Mouse (Mus musculus): ENCODE data around the gene Tspan18. TPM values are rescaled to one million over a fixed set of nuclear protein-coding genes. Genes with fewer than 3 reads are reported as not detected.

The Tspan18 gene
- polyA plus RNA-seq (2014; fragmentation: Nextera tagmentation; extraction: Ambion mirVana) = 61.0 and 71.4 TPM in 2 replicates

DNA sequence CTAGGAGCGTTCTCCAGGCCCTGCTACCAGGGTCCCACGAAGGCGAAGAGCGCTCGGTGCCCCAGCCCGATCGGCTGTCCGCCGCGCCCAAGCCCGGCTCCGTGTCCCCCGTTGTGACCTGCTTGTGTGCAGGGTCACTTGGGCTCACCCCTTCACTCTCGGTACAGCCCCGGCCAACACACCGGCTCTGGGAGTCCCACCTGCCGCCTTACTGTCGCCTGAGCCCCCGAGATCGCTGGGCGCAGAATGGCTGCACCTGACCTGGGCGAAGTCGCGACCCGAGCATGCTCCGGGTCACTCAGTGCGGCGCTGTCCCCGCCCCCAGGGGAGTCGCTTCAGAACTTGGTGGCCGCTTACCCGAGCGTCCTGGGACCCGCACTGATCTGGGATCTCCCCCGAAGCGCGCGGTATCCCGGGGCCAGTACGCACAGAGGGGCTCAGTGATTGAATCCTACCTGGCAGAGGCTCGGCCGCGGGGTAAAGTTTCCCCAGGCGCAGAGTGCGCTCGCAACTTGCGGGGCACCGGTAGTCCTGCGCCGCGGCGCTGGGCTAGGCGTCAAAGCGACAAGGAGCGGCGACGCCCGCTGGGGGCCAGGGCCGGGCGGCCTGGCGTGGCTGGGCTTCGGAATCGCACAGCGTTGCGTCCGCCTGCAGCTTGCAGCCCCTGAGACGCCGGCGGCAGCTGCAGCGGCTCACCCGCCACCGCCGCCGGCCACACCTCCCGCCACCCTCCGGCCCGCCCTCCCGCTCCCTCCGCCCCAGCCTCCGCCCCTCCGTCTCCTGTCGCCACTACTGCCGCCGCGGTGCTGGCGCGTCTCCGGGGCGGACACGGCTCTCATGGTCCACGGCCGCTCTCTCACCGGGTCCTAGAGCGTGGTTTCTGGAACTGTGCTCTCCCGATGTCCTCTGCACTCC, at the start of gene Tspan18:
Gene Tspan18 (minus strand): TSS at position 689 of the 915 bp plus-strand sequence.
- under 1% methylated on average over 90 of the region's 95 CpGs for WGBS
- ATAC-seq (ENCODE audit: low FRiP score) = peak; percentile 86
- Histone ChIP-seq H3K27me3 (ENCODE audit: control insufficient read depth, insufficient read depth, low read length) (no peaks in the 10 kb centered on the region), H3K9me3 (ENCODE audit: control insufficient read depth, low read length) (no peaks in the 10 kb centered on the region), H3K9ac (ENCODE audit: low read depth, low read length) (peak within 1 kb of the TSS; percentile 88), H3K4me1 (replicated peaks; ENCODE audit: control insufficient read depth, insufficient read depth, low read length) (peaks cover 7% of the 10 kb centered on the region), H3K4me3 (ENCODE audit: low read depth, low read length) (peak within 1 kb of the TSS; percentile 81), H3K27ac (ENCODE audit: low read depth, low read length) (peak within 1 kb of the TSS; percentile 85), H3K36me3 (ENCODE audit: control insufficient read depth, insufficient read depth, low read length) (peaks cover 2% of the 10 kb centered on the region; the same call in 1 of the 2 replicates), H3K4me2 (replicated peaks; ENCODE audit: low read depth, low read length) (peak within 1 kb of the TSS; percentile 93)
- peak; percentile 87 for DNase-seq (ENCODE audit: low spot score)

DNA sequence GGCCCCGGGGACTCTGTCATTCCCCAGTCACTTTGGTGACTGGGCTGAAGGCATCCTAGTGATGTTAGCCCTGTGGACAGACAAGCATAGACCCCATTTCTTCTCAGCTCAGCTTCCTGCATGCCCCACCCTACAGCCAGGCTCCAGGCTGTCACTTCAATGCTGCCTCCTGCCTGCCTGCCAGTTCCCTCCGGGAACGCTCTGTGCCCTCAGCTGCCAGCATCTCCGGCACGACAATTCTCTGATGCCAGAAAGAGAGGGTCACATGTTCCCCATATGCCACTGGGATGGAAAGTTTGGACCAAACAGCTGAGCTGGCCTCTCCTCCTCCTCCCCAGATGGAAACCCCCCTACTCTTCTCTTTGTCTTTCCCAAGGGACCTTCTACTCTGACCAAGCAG, 49.5 kb upstream of the Tspan18 start:
- DNase-seq (ENCODE audit: low spot score) (no peak), ATAC-seq (ENCODE audit: low FRiP score) (no peak)
- Histone ChIP-seq H3K27me3 (ENCODE audit: control insufficient read depth, insufficient read depth, low read length) (no peaks in the 10 kb centered on the region), H3K9ac (ENCODE audit: low read depth, low read length) (no peak overlapping the region), H3K4me3 (ENCODE audit: low read depth, low read length) (no peak overlapping the region), H3K4me1 (replicated peaks; ENCODE audit: control insufficient read depth, insufficient read depth, low read length) (no peaks in the 10 kb centered on the region), H3K4me2 (replicated peaks; ENCODE audit: low read depth, low read length) (no peak overlapping the region), H3K36me3 (ENCODE audit: control insufficient read depth, insufficient read depth, low read length) (no peaks in the 10 kb centered on the region), H3K9me3 (ENCODE audit: control insufficient read depth, low read length) (no peaks in the 10 kb centered on the region), H3K27ac (ENCODE audit: low read depth, low read length) (no peak overlapping the region)
- 83% methylated on average over 5 of the region's 5 CpGs for WGBS

DNA sequence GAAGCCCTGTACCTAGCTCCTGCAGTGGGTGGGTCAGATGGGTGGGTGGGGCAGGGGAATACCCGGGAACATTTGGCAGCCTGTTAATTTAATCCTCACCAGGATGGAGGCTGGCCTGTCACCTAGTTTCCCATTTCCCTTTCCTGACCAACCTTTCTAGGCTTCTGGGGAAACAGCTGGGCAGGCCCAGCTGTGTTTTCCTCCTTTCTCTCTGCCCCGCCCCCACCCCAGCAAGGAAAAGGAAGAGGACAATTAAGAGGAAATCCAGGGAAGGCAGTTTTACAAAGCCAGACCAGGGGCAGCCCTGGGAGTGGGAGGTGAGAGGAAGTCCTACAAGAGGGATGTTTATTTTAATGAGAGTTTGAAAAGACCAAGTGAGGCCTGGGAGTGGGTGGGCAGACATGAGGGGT, 46.4 kb upstream of the Tspan18 start:
- H3K4me1 ChIP-seq (replicated peaks; ENCODE audit: control insufficient read depth, insufficient read depth, low read length) = no peaks in the 10 kb centered on the region
- H3K9me3 ChIP-seq (ENCODE audit: control insufficient read depth, low read length) = no peaks in the 10 kb centered on the region
- 31% methylated on average over 1 of the region's 2 CpGs for WGBS
- H3K4me2 ChIP-seq (replicated peaks; ENCODE audit: low read depth, low read length) = no peak overlapping the region
- DNase-seq (ENCODE audit: low spot score) (no peak), ATAC-seq (ENCODE audit: low FRiP score) (no peak)
- H3K9ac ChIP-seq (ENCODE audit: low read depth, low read length) = no peak overlapping the region
- no peak overlapping the region for H3K27ac ChIP-seq (ENCODE audit: low read depth, low read length)
- no peaks in the 10 kb centered on the region for H3K27me3 ChIP-seq (ENCODE audit: control insufficient read depth, insufficient read depth, low read length)
- H3K36me3 ChIP-seq (ENCODE audit: control insufficient read depth, insufficient read depth, low read length) = no peaks in the 10 kb centered on the region
- H3K4me3 ChIP-seq (ENCODE audit: low read depth, low read length) = no peak overlapping the region

DNA sequence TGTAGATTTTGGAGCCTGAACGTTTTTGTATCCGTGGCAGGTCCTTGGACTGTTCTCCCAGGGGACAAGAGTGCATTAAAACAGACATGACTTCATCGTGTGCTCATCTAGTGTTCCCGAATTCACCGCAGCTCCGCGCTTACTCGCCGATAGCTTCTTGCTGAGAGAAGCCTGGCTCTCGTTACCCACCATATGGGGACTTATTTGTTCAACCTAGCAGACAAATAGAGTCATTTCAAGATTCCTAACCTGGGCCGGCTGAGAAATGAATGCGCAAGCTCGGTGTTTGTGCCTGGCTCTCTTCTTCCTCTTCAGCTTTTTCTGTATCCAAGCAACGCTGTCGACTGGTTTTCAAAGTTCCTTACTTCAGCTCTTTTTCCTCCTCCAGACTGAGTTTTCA, 43.5 kb upstream of the Tspan18 start:
- Histone ChIP-seq H3K4me1 (replicated peaks; ENCODE audit: control insufficient read depth, insufficient read depth, low read length) (no peaks in the 10 kb centered on the region), H3K27me3 (ENCODE audit: control insufficient read depth, insufficient read depth, low read length) (no peaks in the 10 kb centered on the region), H3K27ac (ENCODE audit: low read depth, low read length) (no peak overlapping the region), H3K36me3 (ENCODE audit: control insufficient read depth, insufficient read depth, low read length) (no peaks in the 10 kb centered on the region), H3K4me2 (replicated peaks; ENCODE audit: low read depth, low read length) (no peak overlapping the region), H3K9ac (ENCODE audit: low read depth, low read length) (no peak overlapping the region), H3K9me3 (ENCODE audit: control insufficient read depth, low read length) (no peaks in the 10 kb centered on the region), H3K4me3 (ENCODE audit: low read depth, low read length) (no peak overlapping the region)
- ATAC-seq (ENCODE audit: low FRiP score) (no peak), DNase-seq (ENCODE audit: low spot score) (no peak)
- WGBS = 64% methylated on average over 15 of the region's 15 CpGs

DNA sequence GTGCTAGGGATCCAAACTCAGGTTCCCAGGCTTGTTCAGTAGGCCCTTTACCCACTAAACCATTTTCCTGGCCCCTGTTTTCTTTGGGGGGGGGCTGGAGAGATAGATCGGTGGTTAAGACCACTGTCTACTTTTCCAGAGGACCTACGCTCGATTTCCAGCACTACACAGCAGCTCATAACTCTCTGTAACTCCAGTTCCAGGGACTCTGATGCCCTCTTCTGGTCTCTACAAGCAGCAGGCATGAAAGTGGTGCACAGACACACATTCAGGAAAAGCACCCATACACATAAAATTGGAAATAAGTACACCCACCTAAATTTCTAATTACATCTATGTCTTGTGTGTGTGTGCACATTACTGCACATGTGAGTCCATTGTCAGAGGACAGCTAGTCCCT, 42.9 kb upstream of the Tspan18 start:
- H3K4me1 ChIP-seq (replicated peaks; ENCODE audit: control insufficient read depth, insufficient read depth, low read length) = no peaks in the 10 kb centered on the region
- WGBS = 99% methylated on average over 3 of the region's 3 CpGs
- no peak for ATAC-seq (ENCODE audit: low FRiP score)

DNA sequence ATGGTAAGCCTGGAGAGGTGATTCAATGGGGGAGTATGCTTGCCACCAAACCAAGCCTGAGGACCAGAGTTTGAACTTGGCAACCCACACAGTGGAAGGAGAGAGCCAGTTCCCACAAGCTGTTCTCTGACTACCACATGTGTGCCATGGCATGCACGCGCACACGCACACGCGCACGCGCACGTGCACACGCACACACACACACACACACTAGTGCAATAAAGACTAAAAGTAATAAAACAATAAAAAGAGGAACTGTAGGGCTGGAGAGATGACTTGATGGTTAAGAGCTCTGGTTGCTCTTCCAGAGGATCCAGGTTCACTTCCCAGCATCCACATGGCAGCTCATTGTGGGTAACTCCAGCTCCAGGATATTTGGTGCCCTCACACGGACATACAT, 38.6 kb upstream of the Tspan18 start:
- no peaks in the 10 kb centered on the region for H3K36me3 ChIP-seq (ENCODE audit: control insufficient read depth, insufficient read depth, low read length)
- DNase-seq (ENCODE audit: low spot score) (no peak), ATAC-seq (ENCODE audit: low FRiP score) (no peak)
- no peaks in the 10 kb centered on the region for H3K9me3 ChIP-seq (ENCODE audit: control insufficient read depth, low read length)
- WGBS = 88% methylated on average over 10 of the region's 10 CpGs
- H3K4me1 ChIP-seq (replicated peaks; ENCODE audit: control insufficient read depth, insufficient read depth, low read length) = peaks cover 4% of the 10 kb centered on the region; the same call in 1 of the 2 replicates
- H3K27me3 ChIP-seq (ENCODE audit: control insufficient read depth, insufficient read depth, low read length) = no peaks in the 10 kb centered on the region
- H3K4me3 ChIP-seq (ENCODE audit: low read depth, low read length) = no peak overlapping the region
- no peak overlapping the region for H3K27ac ChIP-seq (ENCODE audit: low read depth, low read length)
- no peak overlapping the region for H3K4me2 ChIP-seq (replicated peaks; ENCODE audit: low read depth, low read length)
- no peak overlapping the region for H3K9ac ChIP-seq (ENCODE audit: low read depth, low read length)

More for the DNA sequence above, 42.9 kb upstream of the Tspan18 start:
- H3K9me3 ChIP-seq (ENCODE audit: control insufficient read depth, low read length) = no peaks in the 10 kb centered on the region
- no peaks in the 10 kb centered on the region for H3K36me3 ChIP-seq (ENCODE audit: control insufficient read depth, insufficient read depth, low read length)
- H3K4me2 ChIP-seq (replicated peaks; ENCODE audit: low read depth, low read length) = no peak overlapping the region
- no peaks in the 10 kb centered on the region for H3K27me3 ChIP-seq (ENCODE audit: control insufficient read depth, insufficient read depth, low read length)
- no peak overlapping the region for H3K27ac ChIP-seq (ENCODE audit: low read depth, low read length)
- no peak overlapping the region for H3K9ac ChIP-seq (ENCODE audit: low read depth, low read length)
- H3K4me3 ChIP-seq (ENCODE audit: low read depth, low read length) = no peak overlapping the region
- DNase-seq (ENCODE audit: low spot score) = no peak

DNA sequence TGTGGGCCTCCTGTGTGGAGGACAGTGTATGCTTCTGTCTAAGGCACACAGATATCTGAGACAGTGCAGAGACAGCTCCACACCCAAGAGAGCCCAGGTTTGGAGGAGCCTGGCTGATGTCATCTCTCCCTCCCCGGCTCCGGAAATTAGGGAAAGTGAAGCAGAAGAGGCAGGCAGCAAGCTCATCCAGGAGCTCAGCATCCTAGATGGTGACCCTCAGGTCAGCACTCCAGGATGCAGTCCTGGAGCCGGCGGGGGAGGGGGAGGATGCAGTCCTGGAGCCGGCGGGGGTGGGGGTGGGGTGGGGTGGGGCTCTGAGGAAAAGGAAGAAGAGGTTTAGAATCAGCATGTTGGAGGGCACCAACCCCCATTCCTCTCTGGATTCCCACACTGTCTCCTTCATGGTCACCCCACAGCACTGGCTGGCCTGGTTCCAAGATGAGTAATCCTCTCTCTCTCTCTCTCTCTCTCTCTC, 37.8 kb upstream of the Tspan18 start:
- H3K27ac ChIP-seq (ENCODE audit: low read depth, low read length) = no peak overlapping the region
- DNase-seq (ENCODE audit: low spot score) (no peak), ATAC-seq (ENCODE audit: low FRiP score) (no peak)
- H3K9me3 ChIP-seq (ENCODE audit: control insufficient read depth, low read length) = no peaks in the 10 kb centered on the region
- H3K4me3 ChIP-seq (ENCODE audit: low read depth, low read length) = no peak overlapping the region
- 20% methylated on average over 6 of the region's 6 CpGs for WGBS
- no peak overlapping the region for H3K4me2 ChIP-seq (replicated peaks; ENCODE audit: low read depth, low read length)
- H3K36me3 ChIP-seq (ENCODE audit: control insufficient read depth, insufficient read depth, low read length) = no peaks in the 10 kb centered on the region
- H3K9ac ChIP-seq (ENCODE audit: low read depth, low read length) = no peak overlapping the region
- H3K27me3 ChIP-seq (ENCODE audit: control insufficient read depth, insufficient read depth, low read length) = no peaks in the 10 kb centered on the region
- peaks cover 4% of the 10 kb centered on the region; the same call in 1 of the 2 replicates for H3K4me1 ChIP-seq (replicated peaks; ENCODE audit: control insufficient read depth, insufficient read depth, low read length)

DNA sequence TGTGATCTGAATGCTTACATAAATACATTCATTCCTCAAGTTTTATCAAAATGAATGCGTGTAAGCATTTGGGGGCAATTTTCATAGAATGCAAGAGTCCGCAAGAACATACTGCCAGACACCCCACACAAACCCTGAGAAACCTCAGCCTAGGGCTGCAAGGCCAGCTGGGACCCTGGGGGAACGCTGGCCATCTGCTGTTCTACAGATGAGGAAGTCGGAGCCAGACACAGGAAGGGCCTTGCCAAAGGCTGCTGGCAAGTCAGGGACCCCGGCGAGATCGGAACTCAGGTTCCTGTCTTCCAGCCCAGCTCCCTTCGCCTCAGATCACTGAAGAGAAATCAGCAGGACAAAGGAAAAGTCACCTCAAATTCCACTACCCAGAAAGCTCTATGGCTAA, 34.6 kb upstream of the Tspan18 start:
- Histone ChIP-seq H3K4me3 (ENCODE audit: low read depth, low read length) (no peak overlapping the region), H3K27ac (ENCODE audit: low read depth, low read length) (no peak overlapping the region), H3K27me3 (ENCODE audit: control insufficient read depth, insufficient read depth, low read length) (no peaks in the 10 kb centered on the region), H3K36me3 (ENCODE audit: control insufficient read depth, insufficient read depth, low read length) (no peaks in the 10 kb centered on the region), H3K9ac (ENCODE audit: low read depth, low read length) (no peak overlapping the region), H3K4me1 (replicated peaks; ENCODE audit: control insufficient read depth, insufficient read depth, low read length) (peaks cover 4% of the 10 kb centered on the region; the same call in 1 of the 2 replicates), H3K4me2 (replicated peaks; ENCODE audit: low read depth, low read length) (no peak overlapping the region), H3K9me3 (ENCODE audit: control insufficient read depth, low read length) (no peaks in the 10 kb centered on the region)
- 80% methylated on average over 8 of the region's 8 CpGs for WGBS
- ATAC-seq (ENCODE audit: low FRiP score) (no peak), DNase-seq (ENCODE audit: low spot score) (peak; percentile 33)

Measured in hindbrain, embryonic 11.5 days (tissue).